Mouse (Mus musculus) heart, postnatal 0 days (tissue): Measurements from ENCODE around the gene Clec4n.

Experiments used
- CTCF ChIP-seq: IDR thresholded peaks from 2 replicates; pipeline ENCODE4 v1.5.1; 2016; ENCODE audit warnings: antibody characterized with exemption, control low read depth, low read depth
- EP300 ChIP-seq: IDR thresholded peaks from 2 replicates; pipeline ENCODE4 v1.6.1; 2016; ENCODE audit warnings: antibody characterized with exemption, low read depth

DNA sequence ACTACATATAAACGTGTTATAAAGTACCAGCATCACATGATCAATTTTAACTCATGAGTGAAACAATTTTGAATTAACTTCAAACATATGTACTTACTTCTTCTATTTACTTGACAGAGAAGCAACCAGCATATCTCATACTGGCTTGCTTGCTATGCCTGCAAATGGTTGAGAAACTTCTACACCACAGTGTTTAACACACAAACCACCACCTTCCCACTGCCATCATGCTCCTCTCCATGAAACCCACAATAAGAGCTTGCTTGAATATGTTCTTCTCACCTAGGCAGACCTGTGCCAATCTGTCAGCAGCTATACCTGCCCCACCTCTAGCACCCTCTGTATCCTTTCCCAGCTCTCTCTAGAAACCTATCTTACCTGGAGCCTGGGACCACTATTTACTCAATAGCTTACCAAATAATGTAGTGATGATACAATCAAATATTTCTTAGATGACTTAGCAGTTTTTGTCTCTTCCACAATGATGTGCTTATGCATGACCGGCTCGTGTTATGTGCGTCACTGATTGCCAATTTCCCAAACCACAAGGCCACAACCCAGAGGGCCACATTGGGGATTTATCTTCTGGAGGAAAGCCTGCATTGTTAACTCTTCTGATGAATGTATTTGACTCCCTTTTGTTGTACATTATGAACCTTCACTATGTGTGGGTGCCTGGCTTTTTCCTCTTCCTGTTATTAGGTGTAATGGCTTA, 30.4 kb downstream of the Clec4n start:
- no peak for TF ChIP-seq CTCF
- TF ChIP-seq EP300, result no peak
